In genomic region chr2:92006491-92006890, GRCm38 (mm10) we compare ENCODE assay signal across 9 mouse cellular contexts. TPM values are rescaled to one million over a fixed set of nuclear protein-coding genes. Genes with fewer than 3 reads are reported as not detected.
A peak's percentile ranks its signal among the peaks of the same experiment; 100 is the strongest.
DNase-seq lines count a peak whose midpoint lies in the region; ATAC-seq and TF ChIP-seq lines count a peak whose summit lies in the region.
"Had no signal": no experiment of that assay in that cellular context is flagged by ENCODE, and none has a peak within 500 bp of the region (broad histone marks: within the 10 kb centered on the region; RNA-seq: fewer than 3 reads in every experiment).

No protein-coding gene starts in this region.

- H3K4me1 ChIP-seq in heart, embryonic 16.5 days (ENCODE audit: control insufficient read depth, insufficient read depth, low read length), result peaks cover 18% of the 10 kb centered on the region
- peaks cover 33% of the 10 kb centered on the region for H3K4me1 ChIP-seq in embryonic facial prominence, embryonic 15.5 days
- H3K4me1 ChIP-seq in hindbrain, postnatal 0 days (ENCODE audit: insufficient read depth, low read length), result peaks cover 5% of the 10 kb centered on the region; the same call in 1 of the 2 replicates
- H3K4me1 ChIP-seq in midbrain, embryonic 16.5 days (ENCODE audit: control insufficient read depth, insufficient read depth, low read length), result peaks cover 14% of the 10 kb centered on the region

- TF ChIP-seq CTCF in hindbrain, postnatal 0 days (IDR thresholded peaks at IDR 0.05; ENCODE audit: low read depth), result no peak

- no peaks in the 10 kb centered on the region for H3K27me3 ChIP-seq in heart, embryonic 16.5 days (ENCODE audit: control insufficient read depth, insufficient read depth, low read length)
- H3K27me3 ChIP-seq in embryonic facial prominence, embryonic 15.5 days, result no peaks in the 10 kb centered on the region
- H3K27me3 ChIP-seq in hindbrain, postnatal 0 days (ENCODE audit: insufficient read depth, low read length), result no peaks in the 10 kb centered on the region; the same call in 1 of the 2 replicates
- no peaks in the 10 kb centered on the region; the same call in 1 of the 2 replicates for H3K27me3 ChIP-seq in midbrain, embryonic 16.5 days (ENCODE audit: control insufficient read depth, insufficient read depth, low read depth, low read length)

- 47% methylated on average over 6 of the region's 6 CpGs for WGBS in heart, embryonic 16.5 days
- 48% methylated on average over 6 of the region's 6 CpGs for WGBS in embryonic facial prominence, embryonic 15.5 days
- WGBS in hindbrain, postnatal 0 days, result 53% methylated on average over 6 of the region's 6 CpGs
- 38% methylated on average over 6 of the region's 6 CpGs for WGBS in midbrain, embryonic 16.5 days

- H3K36me3 ChIP-seq in heart, embryonic 16.5 days (ENCODE audit: control insufficient read depth, insufficient read depth), result no peaks in the 10 kb centered on the region
- 0 out of 2 replicates have a peak, but pooled peaks cover 4% of the 10 kb centered on the region for H3K36me3 ChIP-seq in embryonic facial prominence, embryonic 15.5 days
- no peaks in the 10 kb centered on the region for H3K36me3 ChIP-seq in hindbrain, postnatal 0 days (ENCODE audit: insufficient read depth, low read length)
- H3K36me3 ChIP-seq in midbrain, embryonic 16.5 days (ENCODE audit: control insufficient read depth, insufficient read depth, low read length), result no peaks in the 10 kb centered on the region

- DNase-seq in heart, adult 18-20 months, result no peak
- no peak for DNase-seq in hindbrain, postnatal 0 days (ENCODE audit: low spot score)
- no peak for DNase-seq in gastrocnemius, postnatal 25 days
- DNase-seq in urinary bladder, adult 2 months (ENCODE audit: low spot score), result no peak
- DNase-seq in embryo, embryonic 9.5 days (ENCODE audit: extremely low spot score), result no peak
- DNase-seq: right cerebral cortex, adult 18-20 months had no signal

- peak overlapping the region; percentile 47; the same call in 1 of the 2 replicates for H3K27ac ChIP-seq in heart, embryonic 16.5 days (ENCODE audit: low read length)
- peak overlapping the region; percentile 94; the same call in 1 of the 2 replicates for H3K27ac ChIP-seq in embryonic facial prominence, embryonic 15.5 days (replicated peaks)
- H3K27ac ChIP-seq in hindbrain, postnatal 0 days, result peak overlapping the region; percentile 94; the same call in 1 of the 2 replicates
- no peak overlapping the region for H3K27ac ChIP-seq in midbrain, embryonic 16.5 days (ENCODE audit: low read length)

- peak overlapping the region; percentile 95 for H3K4me2 ChIP-seq in heart, embryonic 16.5 days (ENCODE audit: low read depth, low read length)
- peak overlapping the region; percentile 92 for H3K4me2 ChIP-seq in embryonic facial prominence, embryonic 15.5 days (replicated peaks)
- peak overlapping the region; percentile 72 for H3K4me2 ChIP-seq in hindbrain, postnatal 0 days (ENCODE audit: low read depth, low read length)
- H3K4me2 ChIP-seq in midbrain, embryonic 16.5 days (ENCODE audit: low read length), result peak overlapping the region; percentile 92

- no peaks in the 10 kb centered on the region for H3K9me3 ChIP-seq in heart, embryonic 16.5 days (replicated peaks; ENCODE audit: control insufficient read depth, low read length)
- H3K9me3 ChIP-seq in embryonic facial prominence, embryonic 15.5 days (replicated peaks), result no peaks in the 10 kb centered on the region
- H3K9me3 ChIP-seq in hindbrain, postnatal 0 days (ENCODE audit: low read length), result no peaks in the 10 kb centered on the region
- H3K9me3 ChIP-seq in midbrain, embryonic 16.5 days (replicated peaks; ENCODE audit: control insufficient read depth, low read length, poor library complexity, severe bottlenecking), result no peaks in the 10 kb centered on the region

- H3K9ac ChIP-seq in heart, embryonic 16.5 days (ENCODE audit: low read length), result peak overlapping the region; percentile 78
- H3K9ac ChIP-seq in embryonic facial prominence, embryonic 15.5 days, result no peak overlapping the region
- H3K9ac ChIP-seq in hindbrain, postnatal 0 days (replicated peaks; ENCODE audit: low read length), result 0 out of 2 replicates have a peak overlapping the region, but pooled peaks have one; percentile 55
- H3K9ac ChIP-seq in midbrain, embryonic 16.5 days (ENCODE audit: low read depth, low read length), result peak overlapping the region; percentile 63; the same call in 1 of the 2 replicates

- H3K4me3 ChIP-seq in heart, embryonic 16.5 days (ENCODE audit: low read length), result peak overlapping the region; percentile 70
- H3K4me3 ChIP-seq in embryonic facial prominence, embryonic 15.5 days (replicated peaks), result peak overlapping the region; percentile 55; the same call in 1 of the 2 replicates
- no peak overlapping the region; the same call in 1 of the 2 replicates for H3K4me3 ChIP-seq in hindbrain, postnatal 0 days (ENCODE audit: low read length)
- no peak overlapping the region for H3K4me3 ChIP-seq in midbrain, embryonic 16.5 days (ENCODE audit: low read depth, low read length)

- ATAC-seq in heart, embryonic 16.5 days (replicated peaks; ENCODE audit: extremely low read depth, insufficient read depth, low FRiP score), result no peak
- ATAC-seq in embryonic facial prominence, embryonic 15.5 days (ENCODE audit: insufficient number of reproducible peaks, low FRiP score, low TSS enrichment, low read depth), result no peak
- no peak for ATAC-seq in hindbrain, postnatal 0 days
- no peak for ATAC-seq in midbrain, embryonic 16.5 days

RNA-seq across cellular contexts. Expression of gene Creb3l1, which starts 17.8 kb away (rescaled TPM):
- polyA plus RNA-seq in heart, embryonic 16.5 days (2015; fragmentation: Nextera tagmentation; extraction: Ambion mirVana), result 7.2 and 8.4 TPM in 2 replicates
- 1 to 10 TPM; 4.3 to 6.5 TPM for total RNA-seq in heart, adult 18-20 months (2021)
- 36.8 and 44.3 TPM in 2 replicates for polyA plus RNA-seq in embryonic facial prominence, embryonic 15.5 days (2015; fragmentation: Nextera tagmentation; extraction: Ambion mirVana)
- 3.4 and 3.5 TPM in 2 replicates for total RNA-seq in hindbrain, postnatal 0 days (2014; rRNA removed)
- polyA plus RNA-seq in hindbrain, postnatal 0 days (2015; fragmentation: Nextera tagmentation; extraction: Ambion mirVana), result 3.2 and 3.5 TPM in 2 replicates
- polyA plus RNA-seq in midbrain, embryonic 16.5 days (2015; fragmentation: Nextera tagmentation; extraction: Ambion mirVana), result 1.2 and 1.9 TPM in 2 replicates
- 10 to 100 TPM in 1 of 2 experiments, 1 to 10 TPM in 1; 8.0 to 10.3 TPM for total RNA-seq in gastrocnemius, postnatal 25 days (2021)
- polyA plus RNA-seq in urinary bladder, adult 2 months (2012; rRNA removed), result 4.9 and 15.4 TPM in 2 replicates

RNA-seq across cellular contexts. Expression of gene Dgkz, which starts 30.8 kb away (rescaled TPM):
- 43.1 and 46.8 TPM in 2 replicates for polyA plus RNA-seq in heart, embryonic 16.5 days (2015; fragmentation: Nextera tagmentation; extraction: Ambion mirVana)
- total RNA-seq in heart, adult 18-20 months (2021), result 10 to 100 TPM; 33.8 to 35.9 TPM
- 36.3 and 39.9 TPM in 2 replicates for polyA plus RNA-seq in embryonic facial prominence, embryonic 15.5 days (2015; fragmentation: Nextera tagmentation; extraction: Ambion mirVana)
- 150 and 163 TPM in 2 replicates for total RNA-seq in hindbrain, postnatal 0 days (2014; rRNA removed)
- 40.7 and 41.2 TPM in 2 replicates for polyA plus RNA-seq in hindbrain, postnatal 0 days (2015; fragmentation: Nextera tagmentation; extraction: Ambion mirVana)
- 28.3 and 33.3 TPM in 2 replicates for polyA plus RNA-seq in midbrain, embryonic 16.5 days (2015; fragmentation: Nextera tagmentation; extraction: Ambion mirVana)
- 10 to 100 TPM; 32.3 to 34.8 TPM for total RNA-seq in gastrocnemius, postnatal 25 days (2021)
- 135 and 148 TPM in 2 replicates for polyA plus RNA-seq in urinary bladder, adult 2 months (2012; rRNA removed)

Comparison
In these comparisons a context has a peak if more than half of its experiments do, and no peak if none do; other contexts are left out.
1. H3K4me3 ChIP-seq: peak in heart, embryonic 16.5 days (single experiment) and embryonic facial prominence, embryonic 15.5 days (single experiment); none in hindbrain, postnatal 0 days (single experiment) and midbrain, embryonic 16.5 days (single experiment).
2. Peak in every context shown above with its lines, with median percentiles within 50 percentile points of each other: H3K4me2 ChIP-seq.